Mouse (Mus musculus): ENCODE results near the gene Fcgr4.
A peak's percentile ranks its signal among the peaks of the same experiment; 100 is the strongest.

Fcgr4 gene

GRCm38 (mm10) chr1:171006905-171007304 lies 11.8 kb upstream of the Fcgr4 start:
- DNase-seq (ENCODE audit: low read depth, low spot score) = peak; percentile 24

DNA sequence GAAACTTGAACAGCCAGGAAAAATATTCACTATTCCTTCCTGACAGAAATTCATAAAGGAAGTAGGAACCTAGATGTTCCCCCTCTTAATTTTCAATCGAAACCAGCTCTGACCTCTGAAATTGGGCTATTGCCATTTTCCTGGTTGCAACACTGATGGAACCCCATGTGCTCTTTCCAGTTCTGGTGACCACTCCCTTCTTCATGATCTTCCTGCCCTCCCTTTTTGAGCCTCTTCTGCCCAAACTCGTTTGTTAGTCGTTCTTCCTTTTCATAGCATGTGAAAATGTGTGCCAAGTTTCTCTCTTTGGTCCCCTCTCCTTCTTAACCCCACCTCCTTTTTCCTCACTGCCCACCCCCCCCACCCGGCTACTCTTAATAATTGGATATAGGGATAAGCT lies 7.0 kb upstream of the Fcgr4 start:
- DNase-seq (ENCODE audit: low read depth, low spot score) = no peak

GRCm38 (mm10) chr1:171016676-171017356 lies 1.9 kb upstream of the Fcgr4 start:
- DNase-seq (ENCODE audit: low read depth, low spot score) = no peak

- no peak for DNase-seq (ENCODE audit: low read depth, low spot score)
These were observed 1.1 kb upstream of the Fcgr4 start for GRCm38 (mm10) chr1:171017468-171018158.

DNA sequence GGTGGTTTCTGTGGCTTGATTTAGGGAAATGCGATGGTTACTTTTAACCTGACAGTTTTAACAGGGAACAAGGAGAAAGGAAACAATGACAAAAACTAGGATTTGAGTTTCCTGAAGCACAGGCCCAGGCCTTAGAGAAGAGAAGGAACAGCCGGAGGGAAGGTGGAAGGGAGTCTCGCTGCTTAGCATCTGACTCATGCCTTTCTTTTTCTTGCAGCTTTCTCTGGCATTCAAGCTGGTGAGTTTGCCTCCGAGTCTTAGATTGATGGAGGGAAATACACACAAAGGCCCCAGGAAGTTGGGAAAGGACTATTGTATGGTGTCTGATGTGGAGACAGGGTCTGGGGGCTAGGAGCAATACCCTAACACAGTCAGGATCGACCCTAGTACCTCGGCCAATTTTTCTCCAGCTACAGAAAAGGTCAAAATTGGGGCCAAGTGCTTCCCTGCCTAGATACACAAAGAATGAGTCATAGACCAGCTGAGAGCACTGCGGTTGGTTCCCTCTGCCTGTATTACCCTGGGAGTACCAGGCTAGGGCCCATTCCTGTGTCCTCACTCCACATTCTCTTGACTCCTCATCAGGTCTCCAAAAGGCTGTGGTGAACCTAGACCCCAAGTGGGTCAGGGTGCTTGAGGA lies 711 bp downstream of the Fcgr4 start:
- DNase-seq (ENCODE audit: low read depth, low spot score) = no peak

DNA sequence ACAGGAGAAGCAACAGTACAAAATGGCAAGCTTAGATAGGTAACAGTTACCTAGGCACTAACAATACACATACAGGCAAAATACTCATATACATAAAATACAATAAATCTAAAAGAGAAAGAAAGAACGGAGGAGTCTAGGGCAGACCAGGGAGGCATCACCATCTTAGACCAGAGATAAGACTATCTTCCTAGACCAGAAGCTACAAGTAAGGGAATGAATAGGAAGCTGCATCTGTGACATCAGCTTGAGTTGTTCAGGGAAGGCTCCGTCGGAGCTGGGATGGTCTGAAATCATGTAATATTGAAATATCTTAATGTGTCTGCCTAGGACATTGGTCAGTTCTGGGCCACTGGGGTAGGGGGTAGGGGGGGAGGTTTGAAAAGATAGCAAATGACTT lies 13.0 kb downstream of the Fcgr4 start:
- DNase-seq (ENCODE audit: low read depth, low spot score) = no peak

GRCm38 (mm10) chr1:171032691-171033090 lies 14.0 kb downstream of the Fcgr4 start:
- DNase-seq (ENCODE audit: low read depth, low spot score) = no peak

GRCm38 (mm10) chr1:171033196-171033595 lies 14.5 kb downstream of the Fcgr4 start:
- DNase-seq (ENCODE audit: low read depth, low spot score) = peak; percentile 47

GRCm38 (mm10) chr1:171033756-171034155 lies 15.0 kb downstream of the Fcgr4 start:
- peak; percentile 88 for DNase-seq (ENCODE audit: low read depth, low spot score)

DNA sequence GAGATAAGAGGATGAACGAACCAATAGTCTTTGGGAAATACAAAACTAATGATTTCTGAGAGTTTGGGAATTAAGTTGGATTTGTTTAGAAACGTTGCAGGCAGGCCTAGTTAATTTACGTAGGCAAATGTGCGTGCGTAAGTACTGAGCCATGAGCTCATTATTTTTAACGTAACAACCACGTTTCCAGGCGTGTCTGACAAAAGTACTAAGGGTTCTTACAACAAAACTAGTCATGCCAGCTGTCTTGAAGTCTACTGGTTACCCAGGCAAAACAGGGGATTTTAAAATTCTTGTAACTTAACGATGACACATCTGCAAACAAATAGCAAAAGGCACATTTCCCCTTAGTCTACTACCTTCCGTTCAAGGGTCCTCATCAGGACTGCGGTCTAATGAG lies 15.5 kb downstream of the Fcgr4 start:
- DNase-seq (ENCODE audit: low read depth, low spot score) = peak; percentile 69

GRCm38 (mm10) chr1:171035611-171036010 lies 16.9 kb downstream of the Fcgr4 start:
- DNase-seq (ENCODE audit: low read depth, low spot score) = peak; percentile 36

DNA sequence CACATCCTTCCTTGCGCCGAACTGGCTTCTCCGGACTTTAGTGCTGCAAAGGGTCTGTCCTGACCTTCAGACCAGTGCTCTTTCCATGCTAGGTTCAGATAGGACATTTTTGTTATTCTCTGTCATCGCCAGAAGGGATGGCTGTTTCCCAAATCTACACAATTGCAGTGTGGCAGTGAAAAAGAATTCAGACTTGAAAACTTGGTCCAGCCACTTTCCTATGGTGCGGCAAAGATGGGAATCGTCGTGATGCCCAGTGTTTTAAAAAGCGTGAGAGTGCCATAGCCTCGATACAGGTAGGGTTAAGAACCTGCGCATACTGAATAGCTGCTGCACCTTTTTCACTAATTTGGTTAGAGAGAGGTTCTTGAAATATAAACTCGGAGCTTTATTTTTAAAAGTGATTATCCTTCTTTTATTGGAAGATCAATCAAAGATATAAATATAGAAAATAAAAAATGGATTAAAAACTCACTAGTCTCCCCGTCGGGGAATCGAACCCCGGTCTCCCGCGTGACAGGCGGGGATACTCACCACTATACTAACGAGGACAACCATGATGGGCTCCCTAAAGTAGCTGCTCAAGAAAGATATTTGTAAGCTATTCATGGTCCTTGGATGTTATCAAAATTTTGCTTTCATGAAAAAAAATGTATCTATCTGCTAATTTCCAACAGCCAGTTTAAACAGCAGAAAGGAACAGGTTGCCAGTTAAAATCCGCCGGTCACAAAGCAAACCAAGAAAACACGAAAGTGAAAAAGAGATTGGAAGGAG lies 18.0 kb downstream of the Fcgr4 start:
- peak; percentile 86 for DNase-seq (ENCODE audit: low read depth, low spot score)

GRCm38 (mm10) chr1:171037861-171038721 lies 19.4 kb downstream of the Fcgr4 start:
- peak; percentile 93 for DNase-seq (ENCODE audit: low read depth, low spot score)

DNA sequence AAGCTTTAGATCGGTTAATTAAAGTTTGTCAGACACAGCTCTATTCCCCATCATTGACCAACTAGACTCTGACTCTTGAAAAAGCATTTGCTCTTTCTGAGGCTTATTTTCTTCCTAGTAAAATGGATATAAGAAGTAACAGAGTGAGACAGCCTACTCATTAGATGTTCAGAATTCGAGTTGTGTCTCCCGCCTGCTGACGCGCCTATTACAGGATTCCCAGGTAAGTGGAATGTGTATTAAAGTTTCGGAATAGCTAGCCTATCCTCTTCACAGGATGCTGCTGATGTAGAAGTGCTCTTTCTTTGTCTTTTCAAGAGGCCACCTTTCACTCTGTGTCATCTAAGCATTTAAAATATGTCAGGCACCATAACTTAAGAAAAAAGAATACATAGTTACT lies 20.4 kb downstream of the Fcgr4 start:
- DNase-seq (ENCODE audit: low read depth, low spot score) = no peak

- DNase-seq (ENCODE audit: low read depth, low spot score) = no peak
These were observed 21.2 kb downstream of the Fcgr4 start for GRCm38 (mm10) chr1:171039880-171040279.

GRCm38 (mm10) chr1:171043594-171044153 lies 25.0 kb downstream of the Fcgr4 start:
- peak; percentile 36 for DNase-seq (ENCODE audit: low read depth, low spot score)

- peak; percentile 94 for DNase-seq (ENCODE audit: low read depth, low spot score)
These were observed 25.8 kb downstream of the Fcgr4 start for GRCm38 (mm10) chr1:171044365-171045078.

GRCm38 (mm10) chr1:171045079-171045465 lies 26.4 kb downstream of the Fcgr4 start:
- no peak for DNase-seq (ENCODE audit: low read depth, low spot score)

- DNase-seq (ENCODE audit: low read depth, low spot score) = no peak
These were observed 27.8 kb downstream of the Fcgr4 start for GRCm38 (mm10) chr1:171046501-171046900.

GRCm38 (mm10) chr1:171049263-171049662 lies 30.5 kb downstream of the Fcgr4 start:
- no peak for DNase-seq (ENCODE audit: low read depth, low spot score)
